Mouse (Mus musculus): ENCODE results near the gene Cpm. TPM values are rescaled to one million over a fixed set of nuclear protein-coding genes. Genes with fewer than 3 reads are reported as not detected.
"Not testable (repeated sequence)": the region's sequence is repeated elsewhere in the genome, so short reads cannot be mapped to it uniquely, and the experiment has no call there.

Cpm gene
- polyA plus RNA-seq, 1 experiment from 2014 or later = 5.2 TPM

DNA sequence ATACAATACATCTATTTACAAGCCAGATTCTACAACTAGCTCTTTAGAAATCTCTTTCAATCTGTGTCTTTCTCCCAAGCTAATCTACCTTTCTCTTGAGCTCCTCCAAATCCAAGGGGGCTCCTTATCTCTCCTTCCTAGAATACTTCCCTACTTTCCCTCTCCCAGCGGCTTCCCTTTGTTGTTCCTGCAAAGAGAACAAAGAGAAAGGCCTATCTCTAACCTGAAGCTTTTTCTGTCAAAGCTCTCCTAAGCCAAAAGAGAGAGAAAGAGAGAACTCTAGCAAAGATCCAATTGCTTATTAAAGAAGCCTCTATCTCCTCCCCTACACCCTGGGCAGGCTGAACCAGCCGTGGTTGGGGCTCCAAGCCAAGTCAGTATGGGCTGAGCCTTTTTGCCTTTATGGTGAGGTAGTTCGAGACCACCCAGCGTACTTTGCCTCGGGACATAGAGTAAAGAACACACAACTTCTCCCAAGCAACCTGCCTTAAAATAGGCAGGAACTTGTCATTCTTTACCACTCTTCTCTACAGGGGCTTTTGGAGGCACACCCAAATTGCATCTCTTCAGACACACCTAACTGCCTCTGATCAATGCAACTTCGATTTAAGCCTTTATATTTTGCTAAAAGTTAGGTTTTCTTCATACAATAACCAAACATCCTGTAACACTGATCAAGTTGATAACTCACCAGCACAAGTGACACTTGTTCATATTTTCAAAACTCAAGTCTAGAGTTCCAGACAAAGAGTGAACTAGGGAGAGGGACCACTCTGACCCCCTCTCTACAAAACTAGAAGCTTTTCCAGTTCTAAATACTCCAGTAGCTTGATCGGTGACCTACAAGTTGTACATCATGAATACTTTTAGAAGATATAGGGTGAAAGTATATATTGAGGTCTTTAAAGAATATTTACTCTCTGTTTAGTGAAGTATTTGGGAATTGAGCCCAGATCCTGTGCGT lies 16.4 kb upstream of the Cpm start:
- Histone ChIP-seq H3K4me3 (replicated peaks) (no peak overlapping the region), H3K9me3 (no peaks in the 10 kb centered on the region), H3K27ac (no peak overlapping the region), H3K4me2 (no peak overlapping the region), H3K9ac (no peak overlapping the region), H3K4me1 (no peaks in the 10 kb centered on the region), H3K36me3 (replicated peaks) (no peaks in the 10 kb centered on the region), H3K27me3 (no peaks in the 10 kb centered on the region)
- ATAC-seq (ENCODE audit: low FRiP score) = no peak
- WGBS = 77% methylated on average over 8 of the region's 8 CpGs

DNA sequence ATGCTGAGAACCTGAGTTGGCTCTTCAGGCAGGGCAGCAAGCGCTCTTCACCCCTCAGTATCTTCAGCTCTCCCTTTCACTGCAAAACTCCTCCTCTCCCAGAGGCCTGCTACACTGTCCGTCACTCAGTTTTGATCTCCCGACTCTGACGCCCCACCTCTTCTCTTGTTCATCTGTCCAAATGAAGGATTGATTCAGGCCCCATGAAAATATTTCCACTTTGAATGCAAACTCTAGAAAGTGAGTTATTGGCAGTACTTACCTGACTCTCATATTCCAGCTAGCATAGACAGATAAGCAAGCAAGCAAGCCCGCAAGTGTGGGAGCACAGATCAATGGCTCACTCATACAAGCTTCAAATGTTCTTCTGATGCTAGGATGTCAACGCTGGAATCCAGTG lies 15.3 kb upstream of the Cpm start:
- Histone ChIP-seq H3K4me2 (no peak overlapping the region), H3K9ac (no peak overlapping the region), H3K4me1 (no peaks in the 10 kb centered on the region), H3K9me3 (no peaks in the 10 kb centered on the region), H3K4me3 (replicated peaks) (no peak overlapping the region), H3K36me3 (replicated peaks) (no peaks in the 10 kb centered on the region), H3K27ac (no peak overlapping the region), H3K27me3 (no peaks in the 10 kb centered on the region)
- WGBS = 84% methylated on average over 6 of the region's 6 CpGs
- ATAC-seq (ENCODE audit: low FRiP score) = no peak

DNA sequence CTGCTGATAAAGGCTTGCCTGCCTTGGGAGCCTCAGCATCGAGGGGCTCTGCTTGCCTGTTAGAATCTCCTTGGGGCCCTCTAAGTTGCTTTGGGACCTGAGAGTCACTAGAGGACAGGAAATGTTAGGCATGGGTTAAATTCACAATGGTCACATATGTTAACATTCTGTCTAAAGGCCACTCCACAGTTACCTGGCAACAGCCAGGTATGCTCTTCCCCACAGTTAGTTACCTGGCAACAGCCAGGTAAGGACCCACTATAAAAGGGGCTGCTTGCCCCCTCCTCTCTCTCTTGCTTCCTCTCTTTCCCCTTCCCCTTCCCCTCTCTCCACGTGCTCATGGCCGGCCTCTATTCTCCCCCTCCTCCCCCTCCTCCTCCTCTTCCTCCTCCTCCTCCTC lies 14.9 kb upstream of the Cpm start:
- WGBS = 81% methylated on average over 3 of the region's 3 CpGs
- H3K4me2 ChIP-seq = no peak overlapping the region
- no peaks in the 10 kb centered on the region for H3K36me3 ChIP-seq (replicated peaks)
- H3K4me1 ChIP-seq = no peaks in the 10 kb centered on the region
- H3K4me3 ChIP-seq (replicated peaks) = no peak overlapping the region
- H3K27me3 ChIP-seq = no peaks in the 10 kb centered on the region
- H3K9me3 ChIP-seq = no peaks in the 10 kb centered on the region
- H3K27ac ChIP-seq = no peak overlapping the region
- no peak overlapping the region for H3K9ac ChIP-seq
- no peak for ATAC-seq (ENCODE audit: low FRiP score)

DNA sequence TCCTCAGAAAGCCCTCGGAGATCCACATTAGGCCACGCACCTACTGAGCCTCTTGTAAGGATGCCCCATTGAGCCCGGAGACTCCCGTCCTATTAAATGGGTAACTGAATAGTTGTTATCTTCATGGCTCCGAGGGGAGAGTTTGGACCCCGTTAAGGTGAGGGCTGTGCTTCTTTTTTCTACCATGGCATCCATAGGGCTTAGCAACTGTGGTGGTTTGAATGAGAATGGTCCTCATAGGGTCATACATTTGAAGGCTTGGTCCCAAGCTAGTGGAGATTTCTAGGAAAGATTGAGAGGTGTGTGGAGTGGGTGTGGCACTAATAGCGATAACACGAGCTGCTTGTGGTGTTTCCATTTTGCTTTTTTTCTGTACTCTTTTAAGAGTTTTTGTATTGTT lies 14.1 kb upstream of the Cpm start:
- ATAC-seq (ENCODE audit: low FRiP score) = no peak
- H3K27me3 ChIP-seq = no peaks in the 10 kb centered on the region
- H3K9me3 ChIP-seq = no peaks in the 10 kb centered on the region
- H3K4me2 ChIP-seq = no peak overlapping the region
- H3K4me3 ChIP-seq (replicated peaks) = no peak overlapping the region
- no peaks in the 10 kb centered on the region for H3K4me1 ChIP-seq
- no peak overlapping the region for H3K27ac ChIP-seq
- no peaks in the 10 kb centered on the region for H3K36me3 ChIP-seq (replicated peaks)
- 91% methylated on average over 8 of the region's 8 CpGs for WGBS
- H3K9ac ChIP-seq = no peak overlapping the region

DNA sequence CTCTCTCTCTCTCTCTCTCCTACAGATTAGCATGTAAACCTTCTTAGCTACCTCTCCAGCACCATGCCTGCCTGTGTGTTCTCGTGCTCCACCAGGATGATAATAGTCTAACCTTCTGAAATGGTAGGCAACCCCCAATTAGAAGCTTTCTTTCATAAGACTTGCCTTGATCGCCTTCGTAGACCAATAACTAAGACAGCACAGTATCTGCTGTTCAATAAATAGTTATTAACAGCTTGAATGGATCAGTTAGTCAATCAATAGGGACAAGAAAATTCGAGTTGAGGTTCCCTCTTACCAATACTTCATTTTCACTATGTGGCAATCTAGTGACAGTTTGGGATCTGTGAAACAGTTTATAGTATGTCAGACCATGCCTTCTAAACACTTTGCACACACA lies 13.6 kb upstream of the Cpm start:
- Histone ChIP-seq H3K27me3 (no peaks in the 10 kb centered on the region), H3K27ac (no peak overlapping the region), H3K9ac (no peak overlapping the region), H3K4me3 (replicated peaks) (no peak overlapping the region), H3K36me3 (replicated peaks) (no peaks in the 10 kb centered on the region), H3K4me2 (no peak overlapping the region), H3K9me3 (no peaks in the 10 kb centered on the region), H3K4me1 (no peaks in the 10 kb centered on the region)
- ATAC-seq (ENCODE audit: low FRiP score) = no peak
- 81% methylated on average over 4 of the region's 4 CpGs for WGBS

DNA sequence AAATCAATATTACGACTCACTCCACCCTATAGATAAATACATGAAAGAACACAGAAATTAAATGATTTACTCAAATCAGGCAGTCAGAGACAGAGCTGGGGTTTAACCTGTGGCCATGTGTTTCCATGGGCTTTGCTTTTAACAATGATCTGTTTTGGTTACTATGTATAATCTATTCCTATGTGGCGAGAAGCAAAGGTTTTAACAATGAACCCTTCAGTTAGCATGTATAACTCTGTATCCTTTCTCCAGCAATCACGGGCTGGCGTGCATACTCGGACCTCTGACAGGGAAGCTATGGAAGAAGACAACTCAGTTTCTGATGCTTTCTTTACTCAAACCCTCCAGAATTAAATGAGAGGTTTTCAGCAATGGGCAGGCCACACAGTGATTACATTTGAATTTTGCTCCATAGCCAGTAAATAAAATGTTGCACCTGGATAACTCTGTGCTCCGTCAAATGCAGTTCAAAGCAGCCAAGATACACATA lies 13.1 kb upstream of the Cpm start:
- H3K27me3 ChIP-seq = no peaks in the 10 kb centered on the region
- no peaks in the 10 kb centered on the region for H3K9me3 ChIP-seq
- no peak overlapping the region for H3K9ac ChIP-seq
- no peak for ATAC-seq (ENCODE audit: low FRiP score)
- H3K4me1 ChIP-seq = no peaks in the 10 kb centered on the region
- WGBS = 86% methylated on average over 6 of the region's 6 CpGs
- no peaks in the 10 kb centered on the region for H3K36me3 ChIP-seq (replicated peaks)
- no peak overlapping the region for H3K27ac ChIP-seq
- H3K4me3 ChIP-seq (replicated peaks) = no peak overlapping the region
- H3K4me2 ChIP-seq = no peak overlapping the region

DNA sequence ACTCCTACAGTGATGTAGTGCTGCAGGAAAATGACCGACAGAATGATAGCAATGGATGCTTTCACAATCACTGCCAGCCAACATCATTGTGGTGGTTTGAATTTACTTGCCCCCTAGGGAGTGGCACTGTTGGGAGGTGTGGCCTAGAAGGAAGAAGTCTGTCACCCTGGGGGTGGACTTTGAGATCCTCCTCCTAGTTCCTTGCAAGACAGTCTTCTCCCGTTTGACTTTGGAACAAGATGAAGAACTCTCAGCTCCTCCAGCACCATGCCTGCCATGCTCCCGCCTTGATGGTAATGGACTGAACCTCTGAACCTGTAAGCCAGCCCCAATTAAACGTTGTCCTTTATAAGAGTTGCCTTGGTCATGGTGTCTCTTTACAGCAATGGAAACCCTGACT lies 12.5 kb upstream of the Cpm start:
- 87% methylated on average over 4 of the region's 4 CpGs for WGBS
- not testable (repeated sequence) for H3K27me3 ChIP-seq

DNA sequence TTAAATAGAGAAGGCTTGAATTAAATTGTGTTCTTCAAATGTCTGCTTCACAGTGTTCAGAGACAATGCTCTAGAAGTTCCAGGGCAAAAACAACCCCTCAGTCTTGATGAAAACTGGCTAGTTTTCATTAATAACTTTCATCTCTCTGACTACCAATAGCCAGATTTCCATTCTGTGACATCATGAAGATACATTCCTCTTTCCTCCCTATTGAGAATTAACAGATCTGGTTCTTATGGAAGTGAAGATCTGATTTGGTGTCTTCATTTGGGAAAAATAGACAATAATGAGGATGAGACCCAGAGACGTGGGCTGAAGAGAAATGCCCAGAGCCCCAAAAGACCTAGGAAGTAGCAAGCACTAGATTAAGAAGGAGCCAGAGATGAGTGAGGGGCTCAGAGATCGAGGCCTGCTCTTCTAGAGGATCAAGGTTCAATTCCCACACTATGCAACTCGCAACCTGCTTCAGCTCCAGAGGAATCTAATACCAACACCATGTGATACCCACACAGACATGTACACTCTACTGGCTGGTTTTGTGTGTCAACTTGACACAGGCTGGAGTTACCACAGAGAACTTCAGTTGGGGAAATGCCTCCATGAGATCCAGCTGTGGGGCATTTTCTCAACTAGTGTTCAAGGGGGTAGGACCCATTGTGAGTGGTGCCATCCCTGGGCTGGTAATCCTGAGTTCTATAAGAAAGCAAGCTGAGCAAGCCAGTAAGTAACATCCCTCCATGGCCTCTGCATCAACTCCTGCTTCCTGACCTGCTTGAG lies 11.5 kb upstream of the Cpm start:
- Histone ChIP-seq H3K27me3 (no peaks in the 10 kb centered on the region), H3K4me1 (no peaks in the 10 kb centered on the region)

More for the DNA sequence above, 12.5 kb upstream of the Cpm start:
- not testable (repeated sequence) for H3K9ac ChIP-seq; H3K4me1 ChIP-seq; H3K4me3 ChIP-seq (replicated peaks); H3K27ac ChIP-seq; ATAC-seq (ENCODE audit: low FRiP score); H3K36me3 ChIP-seq (replicated peaks); H3K4me2 ChIP-seq; H3K9me3 ChIP-seq

DNA sequence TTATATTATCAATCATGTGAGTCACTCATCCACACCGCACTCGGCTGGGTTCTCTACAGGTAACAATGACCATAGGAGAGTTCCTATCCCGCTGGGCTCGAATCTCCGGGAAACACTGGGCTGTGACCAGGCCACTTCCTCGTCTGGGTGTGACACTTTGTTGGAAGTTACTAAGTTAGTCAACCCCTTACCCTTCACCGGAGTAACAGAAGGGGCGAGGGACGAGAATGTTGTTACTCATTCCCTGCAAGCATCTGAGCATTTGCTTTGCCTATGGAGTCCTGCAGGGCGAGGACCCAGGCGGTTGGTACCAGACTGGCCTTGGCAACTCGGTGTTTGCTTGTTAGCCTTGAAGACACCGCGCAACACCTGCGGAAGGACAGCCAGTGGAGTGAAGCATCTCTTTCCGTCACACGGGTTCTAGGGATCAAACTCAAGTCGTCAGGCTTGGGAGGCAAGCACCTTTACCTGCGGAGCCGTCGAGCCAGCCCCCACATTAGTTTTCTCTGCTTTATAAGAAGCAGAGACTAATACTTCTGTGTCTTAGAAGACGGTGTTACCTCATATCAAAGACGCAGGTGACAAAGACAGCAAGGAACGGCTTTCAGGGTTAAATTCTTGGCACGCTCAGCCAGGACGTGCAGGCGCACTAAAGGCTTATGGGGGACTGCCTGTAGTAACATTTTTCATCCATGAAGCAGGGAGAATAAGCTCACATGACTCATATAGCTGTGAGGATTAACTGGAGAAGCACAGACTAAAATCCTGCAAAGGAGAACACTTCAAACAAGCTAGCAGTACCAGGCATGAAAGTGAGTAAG lies 10.0 kb upstream of the Cpm start:
- ATAC-seq (ENCODE audit: low FRiP score) = no peak
- 89% methylated on average over 27 of the region's 27 CpGs for WGBS
- Histone ChIP-seq H3K4me1 (no peaks in the 10 kb centered on the region), H3K9me3 (no peaks in the 10 kb centered on the region), H3K27ac (no peak overlapping the region), H3K4me2 (no peak overlapping the region), H3K4me3 (replicated peaks) (no peak overlapping the region), H3K27me3 (no peaks in the 10 kb centered on the region), H3K9ac (no peak overlapping the region), H3K36me3 (replicated peaks) (no peaks in the 10 kb centered on the region)

More for the DNA sequence above, 11.5 kb upstream of the Cpm start:
- no peak for ATAC-seq (ENCODE audit: low FRiP score)
- WGBS = 91% methylated on average over 3 of the region's 3 CpGs
- H3K4me3 ChIP-seq (replicated peaks) = no peak overlapping the region
- H3K36me3 ChIP-seq (replicated peaks) = no peaks in the 10 kb centered on the region
- H3K9me3 ChIP-seq = no peaks in the 10 kb centered on the region
- no peak overlapping the region for H3K9ac ChIP-seq
- no peak overlapping the region for H3K4me2 ChIP-seq
- H3K27ac ChIP-seq = no peak overlapping the region

DNA sequence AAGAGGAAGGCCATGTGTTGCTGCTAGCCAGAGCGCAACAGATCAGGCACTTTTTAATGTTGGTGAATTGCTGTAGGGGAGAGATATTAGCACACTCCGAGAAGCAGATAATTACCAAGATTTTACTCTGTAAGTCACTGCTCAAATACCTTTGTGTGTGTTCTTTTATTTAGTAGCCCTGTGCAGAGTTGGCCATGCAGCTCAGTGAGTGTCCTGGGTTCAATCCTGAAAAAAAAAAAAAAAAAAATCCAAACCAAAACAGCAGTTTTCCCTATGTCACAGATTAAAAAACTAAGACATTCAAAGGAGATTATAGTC lies 9.5 kb upstream of the Cpm start:
- no peaks in the 10 kb centered on the region for H3K9me3 ChIP-seq
- ATAC-seq (ENCODE audit: low FRiP score) = no peak
- H3K9ac ChIP-seq = no peak overlapping the region
- H3K4me3 ChIP-seq (replicated peaks) = no peak overlapping the region
- H3K27ac ChIP-seq = no peak overlapping the region
- H3K4me1 ChIP-seq = no peaks in the 10 kb centered on the region
- WGBS = 92% methylated on average over 2 of the region's 2 CpGs
- no peaks in the 10 kb centered on the region for H3K27me3 ChIP-seq
- no peaks in the 10 kb centered on the region for H3K36me3 ChIP-seq (replicated peaks)
- H3K4me2 ChIP-seq = no peak overlapping the region

DNA sequence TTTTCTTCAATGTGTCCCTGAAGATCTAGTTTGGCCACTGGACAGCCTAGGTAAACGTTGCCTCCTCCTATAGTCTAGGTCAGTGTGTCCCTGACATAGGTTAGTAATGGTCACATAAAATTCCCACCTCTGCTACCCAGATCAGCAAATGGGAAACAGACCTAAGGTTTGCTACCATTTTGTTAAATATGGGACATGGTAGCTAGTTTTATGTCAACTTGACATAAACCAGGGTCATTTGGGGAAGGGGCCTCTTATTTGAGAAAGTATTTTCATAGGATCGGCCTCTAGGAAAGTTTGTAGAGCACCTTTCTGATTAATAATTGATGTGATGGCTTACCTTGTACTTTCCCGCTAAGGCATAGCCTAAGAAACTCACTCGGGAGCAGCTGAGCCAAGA lies 8.8 kb upstream of the Cpm start:
- ATAC-seq (ENCODE audit: low FRiP score) = no peak

DNA sequence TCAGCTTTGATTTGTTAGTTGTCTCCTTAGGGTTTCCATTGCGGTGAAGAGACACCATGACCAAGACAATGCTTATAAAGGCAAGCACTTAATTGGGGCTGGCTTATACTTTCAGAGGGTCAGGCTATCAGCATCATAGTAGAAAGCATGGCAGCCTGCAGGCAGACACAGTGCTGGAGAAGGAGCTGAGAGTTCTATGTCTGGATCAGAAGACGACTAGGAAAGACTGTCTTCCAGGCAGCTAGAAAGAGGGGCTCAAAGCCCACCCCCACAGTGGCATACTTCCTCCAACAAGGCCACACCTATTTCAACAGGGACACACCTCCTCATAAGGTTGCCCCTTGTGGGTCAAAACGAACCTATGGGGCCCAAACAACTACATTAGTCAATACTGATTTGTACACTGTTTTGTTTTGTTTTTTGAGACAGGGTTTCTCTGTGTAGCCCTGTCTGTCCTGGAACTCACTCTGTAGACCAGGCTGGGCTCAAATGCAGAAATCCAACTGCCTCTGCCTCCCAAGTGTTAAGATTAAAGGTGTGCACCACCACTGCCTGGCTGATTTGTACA lies 8.3 kb upstream of the Cpm start:
- ATAC-seq (ENCODE audit: low FRiP score) = no peak
- H3K36me3 ChIP-seq (replicated peaks) = no peaks in the 10 kb centered on the region
- no peak overlapping the region for H3K9ac ChIP-seq
- no peaks in the 10 kb centered on the region for H3K27me3 ChIP-seq
- no peak overlapping the region for H3K4me3 ChIP-seq (replicated peaks)
- no peaks in the 10 kb centered on the region for H3K4me1 ChIP-seq
- no peaks in the 10 kb centered on the region for H3K9me3 ChIP-seq
- no peak overlapping the region for H3K4me2 ChIP-seq
- H3K27ac ChIP-seq = no peak overlapping the region
- WGBS = 73% methylated on average over 3 of the region's 3 CpGs

More for the DNA sequence above, 8.8 kb upstream of the Cpm start:
- 94% methylated on average over 4 of the region's 4 CpGs for WGBS
- Histone ChIP-seq H3K9ac (no peak overlapping the region), H3K4me2 (no peak overlapping the region), H3K36me3 (replicated peaks) (no peaks in the 10 kb centered on the region), H3K27me3 (no peaks in the 10 kb centered on the region), H3K4me3 (replicated peaks) (no peak overlapping the region), H3K27ac (no peak overlapping the region), H3K9me3 (no peaks in the 10 kb centered on the region), H3K4me1 (no peaks in the 10 kb centered on the region)

Data from forebrain, embryonic 12.5 days (tissue).